Mouse (Mus musculus) liver, adult (tissue): ENCODE results near the gene Krtap17-1.

Source experiments
- GATA4 ChIP-seq: IDR thresholded peaks from 2 replicates; pipeline ENCODE4 v1.6.1; 2014; ENCODE audit warnings: mild to moderate bottlenecking, low read length; ENCODE audit not compliant: insufficient replicate concordance

Krtap17-1 gene

DNA sequence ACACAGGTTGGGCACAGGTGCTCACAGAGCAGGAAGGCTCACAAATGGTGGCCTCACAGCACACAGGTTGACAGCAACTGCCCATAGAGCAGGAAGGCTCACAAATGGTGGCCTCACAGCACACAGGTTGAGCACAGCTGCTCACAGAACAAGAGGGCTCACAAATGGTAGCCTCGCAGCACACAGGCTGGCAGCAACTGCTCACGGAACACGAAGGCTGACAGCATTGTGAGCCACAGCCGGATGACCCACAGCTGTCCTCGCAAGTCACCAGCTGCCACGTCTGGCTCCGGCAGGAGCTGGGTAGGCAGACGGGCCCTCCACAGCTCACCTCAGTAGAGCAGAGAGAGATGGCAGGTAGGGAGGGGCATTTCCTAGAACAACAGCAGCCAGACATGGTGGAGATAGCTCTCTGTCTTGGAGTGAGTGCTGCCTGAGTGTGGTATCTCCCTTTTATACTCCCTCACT, 7.6 kb downstream of the Krtap17-1 start, which contains the start of gene Krtap16-1:
Gene Krtap16-1 (minus strand): TSS at position 418 of the 468 bp plus-strand sequence.
- no peak for TF ChIP-seq GATA4

DNA sequence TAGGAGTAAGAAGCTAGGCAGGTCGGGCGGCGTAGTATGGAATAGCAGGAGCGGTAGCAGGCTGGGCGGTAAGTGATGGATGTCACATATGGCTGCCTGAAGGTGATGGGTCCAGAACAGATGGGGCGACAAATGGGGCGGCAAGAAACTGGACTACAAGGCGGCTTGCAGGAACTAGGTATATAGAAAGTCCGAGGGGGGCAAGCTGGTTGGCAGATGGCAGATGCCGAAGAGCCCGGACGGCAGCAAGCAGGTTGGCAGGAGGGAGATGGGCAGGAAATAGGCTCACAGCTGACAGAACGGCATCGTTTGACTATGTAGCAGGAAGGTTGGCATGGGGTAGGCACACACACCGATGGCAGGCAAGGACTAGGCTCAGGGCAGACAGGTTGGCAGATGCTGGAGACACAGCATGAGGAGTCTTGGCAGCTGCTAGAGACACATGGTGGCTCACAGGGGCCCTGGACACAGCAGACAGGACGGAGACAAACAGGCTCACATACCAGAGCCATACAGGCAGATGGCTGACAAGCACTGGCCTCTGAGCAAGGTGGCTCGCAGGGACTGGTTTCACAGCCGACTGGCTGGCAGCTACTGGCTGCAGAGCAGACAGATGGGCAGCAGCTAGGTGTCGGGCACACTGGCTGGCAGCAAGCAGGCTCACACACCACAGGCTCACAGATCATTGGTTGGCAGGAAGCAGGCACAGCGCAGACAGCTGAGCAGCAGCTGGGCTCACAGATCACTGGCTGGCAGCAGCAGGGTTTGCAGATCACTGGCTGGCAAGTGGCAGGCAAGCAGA, 8.3 kb downstream of the Krtap17-1 start:
- no peak for TF ChIP-seq GATA4

- TF ChIP-seq GATA4 = no peak
Measured at GRCm38 (mm10) chr11:99983442-99983841, 10.4 kb downstream of the Krtap17-1 start.

DNA sequence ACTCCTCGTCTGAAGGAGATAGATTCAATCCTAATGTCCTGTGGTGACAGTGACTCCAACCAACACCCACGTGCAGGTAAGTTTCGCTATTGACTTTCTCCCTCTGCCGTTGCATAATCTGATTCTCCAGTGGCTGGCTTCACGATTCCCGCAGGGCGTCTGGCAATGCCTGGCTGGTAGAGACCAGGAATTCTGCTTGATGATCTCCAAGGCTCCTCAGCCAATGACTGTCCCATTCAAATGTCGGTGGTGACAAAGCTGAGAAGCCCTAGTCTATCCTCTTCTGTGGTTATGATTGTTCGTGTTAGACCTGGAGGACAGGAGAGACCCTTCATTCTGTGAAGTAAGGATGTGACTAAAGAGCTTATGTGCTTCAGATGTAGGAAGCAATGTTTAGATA, 11.1 kb downstream of the Krtap17-1 start:
- TF ChIP-seq GATA4 = no peak

DNA sequence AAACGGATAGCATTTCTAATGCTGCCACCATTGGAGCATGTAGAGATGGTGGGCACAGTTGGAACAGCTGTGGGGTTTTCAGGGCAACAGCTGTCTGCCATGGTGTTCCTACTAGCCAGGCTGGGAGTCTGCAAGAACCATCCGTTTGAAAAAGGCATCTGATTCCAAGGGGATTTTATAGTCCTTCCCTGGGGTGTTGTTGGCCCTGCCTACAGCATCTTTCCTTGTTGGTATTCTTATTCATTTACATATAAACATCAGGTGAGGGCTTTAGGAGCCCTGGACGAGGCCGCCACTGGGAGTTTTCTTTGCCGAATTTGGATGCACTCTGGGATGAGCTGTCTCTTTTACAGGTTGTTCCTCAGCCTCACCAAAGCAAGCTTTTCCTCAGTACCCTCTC, 14.8 kb downstream of the Krtap17-1 start, which contains the start of gene Krtap29-1:
Gene Krtap29-1 (minus strand): TSS at position 101 of the 400 bp plus-strand sequence.
- no peak for TF ChIP-seq GATA4

DNA sequence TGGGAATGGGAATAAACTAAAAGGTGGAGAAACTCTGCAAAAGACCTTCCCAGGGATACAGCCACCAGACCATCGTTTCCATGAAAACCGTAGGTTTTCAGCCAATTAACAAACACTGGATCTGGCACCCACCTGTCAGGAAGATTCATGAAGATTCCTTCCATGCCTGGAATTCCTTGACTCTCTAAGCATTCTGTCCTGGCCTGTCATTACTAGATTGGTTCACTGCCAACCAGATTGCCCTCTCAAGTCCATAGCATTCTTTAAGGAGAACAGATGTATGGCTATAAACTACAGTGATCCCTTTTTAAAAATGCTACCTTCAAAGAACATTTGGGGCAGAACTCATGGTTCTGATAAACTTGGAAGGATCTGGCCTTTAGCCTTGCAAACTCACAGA, 27.8 kb downstream of the Krtap17-1 start:
- TF ChIP-seq GATA4 = no peak

- TF ChIP-seq GATA4 = no peak
Measured at GRCm38 (mm10) chr11:99964213-99964612, 29.6 kb downstream of the Krtap17-1 start.

GRCm38 (mm10) chr11:99948175-99948574, 45.6 kb downstream of the Krtap17-1 start, which contains the start of gene Krtap9-5:
Krtap9-5 (plus strand) TSS chr11:99948475.
- TF ChIP-seq GATA4 = no peak
